Mouse (Mus musculus) forebrain, postnatal 0 days (tissue): ENCODE measurements at regions not wholly inside any gene's neighbourhood (a gene's known extent, or its start where the extent isn't known, plus 50 kb on each side); places are given as distances from the start of the nearest gene placed in this dataset.
A peak's percentile ranks its signal among the peaks of the same experiment; 100 is the strongest.

Experiments used
- ATAC-seq: fragments of 200-750 bp; cut with Nextera tagmentation; 2 replicates; pipeline ENCODE4 v1.8.0; 2017; ENCODE audit warnings: mild to moderate bottlenecking, moderate library complexity
- DNase-seq: peaks from one replicate; pipeline ENCODE4 v3.0.0-alpha.2; 2015
- H3K27ac ChIP-seq: fragments of 300-500 bp; sonication (generic); 2 replicates; pipeline ENCODE4 v1.5.1; 2014; ENCODE audit warnings: low read depth, mild to moderate bottlenecking, antibody characterized with exemption, low read length, moderate library complexity, mixed read lengths
- H3K27me3 ChIP-seq: fragments of 300-500 bp; sonication (generic); 2 replicates; pipeline ENCODE4 v1.6.1; 2014; ENCODE audit warnings: mild to moderate bottlenecking, low read length, mixed read lengths; ENCODE audit not compliant: insufficient read depth
- H3K36me3 ChIP-seq: fragments of 300-500 bp; sonication (generic); 2 replicates; pipeline ENCODE4 v1.6.1; 2014; ENCODE audit warnings: mild to moderate bottlenecking, moderate library complexity; ENCODE audit not compliant: insufficient read depth
- H3K4me1 ChIP-seq: fragments of 300-500 bp; sonication (generic); 2 replicates; pipeline ENCODE4 v1.6.1; 2014; ENCODE audit warnings: antibody characterized with exemption; ENCODE audit not compliant: insufficient read depth
- H3K4me2 ChIP-seq: fragments of 300-500 bp; sonication (generic); 2 replicates; pipeline ENCODE4 v1.6.1; 2014; ENCODE audit warnings: low read depth, mild to moderate bottlenecking, moderate library complexity
- H3K4me3 ChIP-seq: fragments of 300-500 bp; sonication (generic); 2 replicates; pipeline ENCODE4 v1.5.1; 2014; ENCODE audit warnings: low read depth, low read length, mixed read lengths
- H3K9ac ChIP-seq: fragments of 300-500 bp; sonication (generic); 2 replicates; pipeline ENCODE4 v1.6.1; 2014; ENCODE audit warnings: mild to moderate bottlenecking
- H3K9me3 ChIP-seq: fragments of 300-500 bp; sonication (generic); 2 replicates; pipeline ENCODE4 v1.6.1; 2016; ENCODE audit warnings: low read length
- CTCF ChIP-seq: sonication (generic); IDR thresholded peaks from 2 replicates; pipeline ENCODE4 v1.5.1; 2016; ENCODE audit warnings: antibody characterized with exemption, control low read depth, low read depth
- WGBS: fragments of 180-500 bp; shearing (Covaris S2); extraction: QIAGEN DNeasy Blood & Tissue Kit; methylation state at CpG from one replicate; pipeline ENCODE4 v1.1.7; 2014; 5-methylcytosine and 5-hydroxymethylcytosine counted together

DNA sequence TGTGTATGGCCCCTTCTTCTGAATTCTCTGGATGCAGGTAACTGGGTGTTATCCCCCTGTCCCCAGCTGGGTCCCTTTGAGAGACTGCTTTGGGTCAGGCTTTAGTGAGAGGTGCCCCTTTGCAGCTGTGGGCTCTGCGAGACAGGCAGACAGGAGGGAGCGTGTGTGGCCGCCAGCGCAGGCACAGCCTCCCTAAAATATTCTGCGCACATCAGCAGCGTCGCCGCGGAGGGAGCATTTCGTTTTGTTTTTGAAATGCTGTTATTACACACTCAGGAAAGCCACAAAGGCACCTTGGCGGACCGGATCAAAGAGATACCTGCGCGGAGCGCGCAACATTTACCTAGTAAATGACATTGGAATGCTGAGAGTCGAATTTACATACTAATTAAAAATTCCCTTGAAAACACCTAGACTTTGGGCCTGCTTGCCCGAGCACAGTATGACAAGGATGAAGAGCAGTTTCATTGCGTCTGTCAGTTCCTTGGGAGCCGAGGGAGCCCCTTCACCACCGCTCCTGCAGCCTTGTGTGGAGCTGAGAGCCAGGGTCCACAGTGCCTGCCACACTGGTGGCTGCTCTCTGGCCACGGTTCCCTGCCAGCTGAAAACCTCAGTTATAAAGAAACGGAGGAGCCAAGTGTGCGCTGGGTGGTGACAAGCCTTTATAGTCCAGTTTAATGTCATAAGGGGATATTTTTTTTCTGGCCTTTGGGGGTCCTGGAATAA, 89.3 kb upstream of the Pmepa1 start:
- Histone ChIP-seq H3K9me3 (no peaks in the 10 kb centered on the region), H3K4me2 (peak overlapping the region; percentile 40), H3K9ac (peak overlapping the region; percentile 10; the same call in 1 of the 2 replicates), H3K4me1 (no peaks in the 10 kb centered on the region), H3K27ac (no peak overlapping the region), H3K27me3 (no peaks in the 10 kb centered on the region), H3K4me3 (peak overlapping the region; percentile 17; the same call in 1 of the 2 replicates), H3K36me3 (no peaks in the 10 kb centered on the region)
- no peak for TF ChIP-seq CTCF
- 8% methylated on average over 24 of the region's 24 CpGs for WGBS
- DNase-seq (peak; percentile 35), ATAC-seq (peak; percentile 70)

GRCm38 (mm10) chr2:173366734-173367133, 90.4 kb upstream of the Pmepa1 start:
- H3K4me1 ChIP-seq, result no peaks in the 10 kb centered on the region
- no peak for TF ChIP-seq CTCF
- H3K4me2 ChIP-seq, result no peak overlapping the region
- ATAC-seq, result no peak
- WGBS, result 88% methylated on average over 11 of the region's 11 CpGs
- H3K27ac ChIP-seq, result no peak overlapping the region
- no peaks in the 10 kb centered on the region for H3K27me3 ChIP-seq
- H3K4me3 ChIP-seq, result no peak overlapping the region
- 0 out of 2 replicates have a peak, but pooled peaks cover 4% of the 10 kb centered on the region for H3K9me3 ChIP-seq
- no peak for DNase-seq
- H3K36me3 ChIP-seq, result no peaks in the 10 kb centered on the region
- H3K9ac ChIP-seq, result no peak overlapping the region

DNA sequence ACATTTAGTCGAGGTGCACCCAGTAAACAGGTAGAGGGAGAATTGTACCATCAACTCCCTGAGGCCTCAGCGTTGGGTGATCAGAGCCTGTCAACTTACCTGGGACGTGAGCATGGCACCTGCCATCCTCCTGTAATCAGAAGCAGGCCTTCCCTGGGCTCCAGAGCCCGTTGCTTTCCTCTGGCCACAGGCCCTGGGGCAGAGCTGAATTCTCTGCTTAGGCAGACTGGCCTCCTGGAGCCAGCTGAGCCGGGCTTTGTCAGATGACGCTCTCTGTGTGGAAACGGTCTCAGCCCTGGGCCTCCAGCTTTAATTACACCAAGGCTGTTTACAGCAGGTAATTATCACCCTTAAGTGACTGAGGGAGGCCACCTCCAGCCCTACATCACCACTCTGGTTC, 92.6 kb upstream of the Pmepa1 start:
- no peak for TF ChIP-seq CTCF
- Histone ChIP-seq H3K4me2 (no peak overlapping the region), H3K4me3 (no peak overlapping the region), H3K9me3 (0 out of 2 replicates have a peak, but pooled peaks cover 4% of the 10 kb centered on the region), H3K27me3 (no peaks in the 10 kb centered on the region), H3K36me3 (no peaks in the 10 kb centered on the region), H3K9ac (no peak overlapping the region), H3K4me1 (no peaks in the 10 kb centered on the region), H3K27ac (no peak overlapping the region; the same call in 1 of the 2 replicates)
- ATAC-seq (no peak), DNase-seq (no peak)
- WGBS, result 37% methylated on average over 7 of the region's 7 CpGs

DNA sequence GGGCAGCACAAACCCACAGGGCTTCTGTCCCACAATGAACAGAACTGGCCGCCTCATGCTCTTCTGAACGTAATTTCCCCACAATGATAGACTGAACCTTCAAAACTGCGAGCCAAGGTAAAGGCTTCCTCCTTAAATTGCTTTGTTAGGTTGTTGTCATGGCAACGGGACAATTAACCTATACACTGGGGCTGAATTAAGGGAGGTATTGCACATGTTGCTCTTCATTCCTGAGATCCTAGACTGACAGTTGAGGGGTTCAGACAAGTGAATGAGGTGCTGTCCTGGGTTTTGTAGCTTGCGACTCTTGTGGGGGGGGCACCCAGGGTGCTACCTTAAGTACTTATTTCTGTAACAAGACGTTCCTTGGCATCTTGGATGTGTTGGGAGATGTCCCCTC, 100.6 kb upstream of the Pmepa1 start:
- Histone ChIP-seq H3K4me1 (no peaks in the 10 kb centered on the region), H3K4me2 (no peak overlapping the region), H3K9me3 (no peaks in the 10 kb centered on the region), H3K27me3 (no peaks in the 10 kb centered on the region), H3K36me3 (no peaks in the 10 kb centered on the region), H3K4me3 (no peak overlapping the region), H3K9ac (no peak overlapping the region), H3K27ac (no peak overlapping the region)
- WGBS, result 65% methylated on average over 6 of the region's 6 CpGs
- ATAC-seq (no peak), DNase-seq (no peak)
- no peak for TF ChIP-seq CTCF

DNA sequence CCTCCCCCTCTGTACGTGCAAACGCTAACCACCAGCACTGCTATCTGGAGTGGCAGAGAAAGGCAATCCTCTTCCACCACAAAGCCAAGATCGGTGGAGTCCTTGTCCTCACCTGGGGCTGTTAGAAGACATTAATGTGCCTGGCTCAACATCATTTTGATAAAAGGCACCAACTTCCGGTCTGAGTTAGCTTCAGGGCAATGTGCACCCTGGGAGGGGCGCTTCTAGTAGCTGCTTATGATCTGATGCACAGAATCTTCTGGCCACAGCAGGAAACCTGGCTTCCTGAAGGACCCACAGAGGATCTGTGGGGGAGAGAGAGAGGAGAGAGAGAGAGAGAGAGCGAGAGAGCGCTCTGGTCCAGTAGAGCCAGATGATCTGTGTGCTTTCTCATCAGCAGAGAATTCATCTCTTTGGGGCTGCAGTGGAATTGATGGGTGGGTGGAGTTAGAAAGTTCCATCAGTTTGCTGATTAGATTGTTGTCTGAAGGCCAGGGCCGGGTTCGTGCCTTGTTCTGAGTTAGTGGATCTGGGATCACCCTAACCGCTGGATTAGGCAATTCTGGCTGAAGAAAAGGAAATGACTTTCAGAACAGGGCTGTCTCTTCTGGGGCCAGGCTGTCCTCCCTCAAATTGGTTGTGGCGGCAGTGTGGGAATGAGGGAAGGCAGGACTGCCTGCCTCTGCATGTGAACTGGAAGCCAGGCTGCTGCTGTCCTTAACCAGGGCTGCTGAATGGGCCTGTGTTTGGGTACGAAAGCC, 101.3 kb upstream of the Pmepa1 start:
- Histone ChIP-seq H3K36me3 (no peaks in the 10 kb centered on the region), H3K4me2 (no peak overlapping the region), H3K4me1 (no peaks in the 10 kb centered on the region), H3K9ac (no peak overlapping the region), H3K27ac (no peak overlapping the region), H3K4me3 (no peak overlapping the region), H3K27me3 (no peaks in the 10 kb centered on the region), H3K9me3 (no peaks in the 10 kb centered on the region)
- TF ChIP-seq CTCF, result no peak
- WGBS, result 78% methylated on average over 10 of the region's 12 CpGs
- DNase-seq (no peak), ATAC-seq (no peak)

GRCm38 (mm10) chr2:173379736-173380135, 103.4 kb upstream of the Pmepa1 start:
- no peak overlapping the region for H3K4me2 ChIP-seq
- H3K4me3 ChIP-seq, result no peak overlapping the region
- TF ChIP-seq CTCF, result no peak
- H3K27me3 ChIP-seq, result no peaks in the 10 kb centered on the region
- H3K36me3 ChIP-seq, result no peaks in the 10 kb centered on the region
- WGBS, result 89% methylated on average over 1 of the region's 1 CpGs
- no peaks in the 10 kb centered on the region for H3K9me3 ChIP-seq
- H3K27ac ChIP-seq, result no peak overlapping the region
- no peaks in the 10 kb centered on the region for H3K4me1 ChIP-seq
- H3K9ac ChIP-seq, result no peak overlapping the region
- DNase-seq (no peak), ATAC-seq (no peak)

- Histone ChIP-seq H3K9ac (no peak overlapping the region), H3K4me3 (no peak overlapping the region), H3K4me2 (no peak overlapping the region), H3K27me3 (no peaks in the 10 kb centered on the region), H3K27ac (no peak overlapping the region), H3K36me3 (no peaks in the 10 kb centered on the region), H3K4me1 (no peaks in the 10 kb centered on the region), H3K9me3 (no peaks in the 10 kb centered on the region)
- no peak for TF ChIP-seq CTCF
- DNase-seq, result no peak
- no peak for ATAC-seq
- WGBS, result 80% methylated on average over 3 of the region's 3 CpGs
These were observed 104.0 kb upstream of the Pmepa1 start for GRCm38 (mm10) chr2:173380341-173380761.
